Mouse (Mus musculus) lung, postnatal 4 days (tissue): ENCODE results near the gene D17H6S53E.
"Not testable (repeated sequence)": the region's sequence is repeated elsewhere in the genome, so short reads cannot be mapped to it uniquely, and the experiment has no call there.

Experiments used
- DNase-seq, 2 experiments: peaks; one replicate each; pipeline ENCODE4 v3.0.0; 2021

Gene D17H6S53E

GRCm38 (mm10) chr17:35102299-35102698 lies 23.9 kb upstream of the D17H6S53E start:
- DNase-seq: no peak

- no peak for DNase-seq
Observed at GRCm38 (mm10) chr17:35103221-35103690, 22.9 kb upstream of the D17H6S53E start.

- DNase-seq: no peak
Observed at GRCm38 (mm10) chr17:35104079-35104478, 22.1 kb upstream of the D17H6S53E start.

- no peak for DNase-seq
Observed at GRCm38 (mm10) chr17:35104754-35105153, 21.4 kb upstream of the D17H6S53E start.

- peak; percentile 50 to 52 for DNase-seq
Observed at GRCm38 (mm10) chr17:35105740-35106389, 20.3 kb upstream of the D17H6S53E start.

- DNase-seq: no peak
Observed at GRCm38 (mm10) chr17:35106522-35106921, 19.7 kb upstream of the D17H6S53E start.

GRCm38 (mm10) chr17:35108097-35108496 lies 18.1 kb upstream of the D17H6S53E start, which contains the start of gene Ly6g5c:
Gene Ly6g5c, plus strand, starts transcription at chr17:35108279.
- DNase-seq: no peak

- DNase-seq: no peak
Observed at GRCm38 (mm10) chr17:35111774-35112173, 14.4 kb upstream of the D17H6S53E start.

- peak; percentile 50 to 51 for DNase-seq
Observed at GRCm38 (mm10) chr17:35115046-35116019, 10.8 kb upstream of the D17H6S53E start, which contains the start of gene Ly6g5b. Gene Ly6g5b, minus strand, starts transcription at chr17:35115428.

- no peak for DNase-seq
Observed at GRCm38 (mm10) chr17:35120745-35121142, 5.4 kb upstream of the D17H6S53E start.

- DNase-seq: peak; percentile 97 to 99
Observed at GRCm38 (mm10) chr17:35121143-35121799, 4.9 kb upstream of the D17H6S53E start, which contains the start of gene Gpank1. Gene Gpank1, plus strand, starts transcription at chr17:35121455.

- peak; percentile 63 to 65 for DNase-seq
Observed at GRCm38 (mm10) chr17:35121871-35122303, 4.3 kb upstream of the D17H6S53E start, which contains the start of gene Csnk2b. Gene Csnk2b, minus strand, starts transcription at chr17:35122053.

- DNase-seq: not testable (repeated sequence)
Observed at GRCm38 (mm10) chr17:35123287-35123686, 2.9 kb upstream of the D17H6S53E start.

- not testable (repeated sequence) for DNase-seq
Observed at GRCm38 (mm10) chr17:35124261-35124896, 1.8 kb upstream of the D17H6S53E start.

- DNase-seq: no peak
Observed at GRCm38 (mm10) chr17:35125081-35125480, 1.1 kb upstream of the D17H6S53E start.

- no peak for DNase-seq
Observed at GRCm38 (mm10) chr17:35125578-35125977, 595 bp upstream of the D17H6S53E start.

GRCm38 (mm10) chr17:35127017-35127416 lies 844 bp downstream of the D17H6S53E start:
- no peak for DNase-seq

GRCm38 (mm10) chr17:35128996-35129395 lies 2.8 kb downstream of the D17H6S53E start:
- DNase-seq: no peak

GRCm38 (mm10) chr17:35131038-35131437 lies 4.9 kb downstream of the D17H6S53E start:
- no peak for DNase-seq

- DNase-seq: no peak
Observed at GRCm38 (mm10) chr17:35131500-35132173, 5.5 kb downstream of the D17H6S53E start, which contains the start of gene Apom. Gene Apom, minus strand, starts transcription at chr17:35132050.

GRCm38 (mm10) chr17:35132174-35132560 lies 6.0 kb downstream of the D17H6S53E start:
- DNase-seq: no peak
